Mouse (Mus musculus): ENCODE data around the gene Dnaaf3. TPM values are rescaled to one million over a fixed set of nuclear protein-coding genes. Genes with fewer than 3 reads are reported as not detected.
"Not testable (repeated sequence)": the region's sequence is repeated elsewhere in the genome, so short reads cannot be mapped to it uniquely, and the experiment has no call there.

The Dnaaf3 gene
- 1.0 and 1.5 TPM in 2 replicates for polyA plus RNA-seq (2014; fragmentation: Nextera tagmentation; extraction: Ambion mirVana)

GRCm38 (mm10) chr7:4532005-4532729 lies at the start of gene Dnaaf3:
Gene Dnaaf3, minus strand, starts transcription at chr7:4532453.
- Histone ChIP-seq H3K9me3 (ENCODE audit: control insufficient read depth, low read length) (no peaks in the 10 kb centered on the region), H3K4me2 (replicated peaks) (peak within 1 kb of the TSS; percentile 46), H3K9ac (no peak within 1 kb of the TSS; the same call in 1 of the 2 replicates), H3K4me3 (replicated peaks; ENCODE audit: low read length) (peak within 1 kb of the TSS; percentile 22), H3K27me3 (ENCODE audit: control insufficient read depth, insufficient read depth, low read length) (peaks cover 11% of the 10 kb centered on the region), H3K27ac (no peak within 1 kb of the TSS), H3K36me3 (replicated peaks; ENCODE audit: control insufficient read depth, insufficient read depth) (0 out of 2 replicates have a peak, but pooled peaks cover 1% of the 10 kb centered on the region), H3K4me1 (replicated peaks; ENCODE audit: control insufficient read depth, insufficient read depth, low read length) (peaks cover 5% of the 10 kb centered on the region; the same call in 1 of the 2 replicates)
- WGBS: 4% methylated on average over 28 of the region's 28 CpGs
- ATAC-seq (ENCODE audit: low FRiP score) (peak; percentile 68), DNase-seq (ENCODE audit: low spot score) (peak; percentile 57)

- not testable (repeated sequence) for H3K4me1 ChIP-seq (replicated peaks; ENCODE audit: control insufficient read depth, insufficient read depth, low read length); H3K36me3 ChIP-seq (replicated peaks; ENCODE audit: control insufficient read depth, insufficient read depth); H3K27ac ChIP-seq; H3K9ac ChIP-seq; H3K4me3 ChIP-seq (replicated peaks; ENCODE audit: low read length); H3K27me3 ChIP-seq (ENCODE audit: control insufficient read depth, insufficient read depth, low read length); DNase-seq (ENCODE audit: low spot score); H3K4me2 ChIP-seq (replicated peaks); H3K9me3 ChIP-seq (ENCODE audit: control insufficient read depth, low read length); ATAC-seq (ENCODE audit: low FRiP score)
- 86% methylated on average over 3 of the region's 3 CpGs for WGBS
Measured at GRCm38 (mm10) chr7:4581481-4581880, 49.2 kb upstream of the Dnaaf3 start.

GRCm38 (mm10) chr7:4572361-4572760 lies 40.1 kb upstream of the Dnaaf3 start:
- WGBS: 72% methylated on average over 2 of the region's 2 CpGs
- not testable (repeated sequence) for H3K4me2 ChIP-seq (replicated peaks); H3K9me3 ChIP-seq (ENCODE audit: control insufficient read depth, low read length); H3K27ac ChIP-seq; H3K9ac ChIP-seq; H3K4me3 ChIP-seq (replicated peaks; ENCODE audit: low read length); H3K27me3 ChIP-seq (ENCODE audit: control insufficient read depth, insufficient read depth, low read length); H3K36me3 ChIP-seq (replicated peaks; ENCODE audit: control insufficient read depth, insufficient read depth); DNase-seq (ENCODE audit: low spot score); ATAC-seq (ENCODE audit: low FRiP score); H3K4me1 ChIP-seq (replicated peaks; ENCODE audit: control insufficient read depth, insufficient read depth, low read length)

- ATAC-seq (ENCODE audit: low FRiP score): no peak
- no peak overlapping the region for H3K27ac ChIP-seq
- no peak overlapping the region for H3K9ac ChIP-seq
- H3K27me3 ChIP-seq (ENCODE audit: control insufficient read depth, insufficient read depth, low read length): no peaks in the 10 kb centered on the region
- 97% methylated on average over 3 of the region's 3 CpGs for WGBS
- no peaks in the 10 kb centered on the region for H3K9me3 ChIP-seq (ENCODE audit: control insufficient read depth, low read length)
- DNase-seq (ENCODE audit: low spot score): no peak
- H3K4me1 ChIP-seq (replicated peaks; ENCODE audit: control insufficient read depth, insufficient read depth, low read length): no peaks in the 10 kb centered on the region
- H3K4me2 ChIP-seq (replicated peaks): no peak overlapping the region
- no peaks in the 10 kb centered on the region for H3K36me3 ChIP-seq (replicated peaks; ENCODE audit: control insufficient read depth, insufficient read depth)
- H3K4me3 ChIP-seq (replicated peaks; ENCODE audit: low read length): no peak overlapping the region
Measured at GRCm38 (mm10) chr7:4562660-4563059, 30.4 kb upstream of the Dnaaf3 start.

- Histone ChIP-seq H3K27ac (peak overlapping the region; percentile 55), H3K9me3 (ENCODE audit: control insufficient read depth, low read length) (no peaks in the 10 kb centered on the region), H3K36me3 (replicated peaks; ENCODE audit: control insufficient read depth, insufficient read depth) (no peaks in the 10 kb centered on the region), H3K27me3 (ENCODE audit: control insufficient read depth, insufficient read depth, low read length) (no peaks in the 10 kb centered on the region), H3K4me2 (replicated peaks) (peak overlapping the region; percentile 39), H3K4me3 (replicated peaks; ENCODE audit: low read length) (peak overlapping the region; percentile 15; the same call in 1 of the 2 replicates), H3K4me1 (replicated peaks; ENCODE audit: control insufficient read depth, insufficient read depth, low read length) (0 out of 2 replicates have a peak, but pooled peaks cover 2% of the 10 kb centered on the region), H3K9ac (peak overlapping the region; percentile 50)
- no peak for DNase-seq (ENCODE audit: low spot score)
- 76% methylated on average over 6 of the region's 6 CpGs for WGBS
- ATAC-seq (ENCODE audit: low FRiP score): peak; percentile 29; the same call in 1 of the 2 replicates
Measured at GRCm38 (mm10) chr7:4557167-4557560, 24.9 kb upstream of the Dnaaf3 start.

GRCm38 (mm10) chr7:4556256-4557166 lies 24.3 kb upstream of the Dnaaf3 start:
- H3K36me3 ChIP-seq (replicated peaks; ENCODE audit: control insufficient read depth, insufficient read depth): no peaks in the 10 kb centered on the region
- 0 out of 2 replicates have a peak, but pooled peaks cover 2% of the 10 kb centered on the region for H3K4me1 ChIP-seq (replicated peaks; ENCODE audit: control insufficient read depth, insufficient read depth, low read length)
- no peaks in the 10 kb centered on the region for H3K27me3 ChIP-seq (ENCODE audit: control insufficient read depth, insufficient read depth, low read length)
- peak overlapping the region; percentile 55 for H3K27ac ChIP-seq
- peak overlapping the region; percentile 15 for H3K4me3 ChIP-seq (replicated peaks; ENCODE audit: low read length)
- H3K9ac ChIP-seq: peak overlapping the region; percentile 50
- DNase-seq (ENCODE audit: low spot score): peak; percentile 93
- peak; percentile 97 for ATAC-seq (ENCODE audit: low FRiP score)
- H3K9me3 ChIP-seq (ENCODE audit: control insufficient read depth, low read length): no peaks in the 10 kb centered on the region
- 20% methylated on average over 15 of the region's 15 CpGs for WGBS
- H3K4me2 ChIP-seq (replicated peaks): peak overlapping the region; percentile 39

- peak; percentile 87 for ATAC-seq (ENCODE audit: low FRiP score)
- Histone ChIP-seq H3K36me3 (replicated peaks; ENCODE audit: control insufficient read depth, insufficient read depth) (peaks cover 12% of the 10 kb centered on the region), H3K27ac (peak within 1 kb of the TSS; percentile 93), H3K4me3 (replicated peaks; ENCODE audit: low read length) (peak within 1 kb of the TSS; percentile 62), H3K9me3 (ENCODE audit: control insufficient read depth, low read length) (no peaks in the 10 kb centered on the region), H3K4me2 (replicated peaks) (peak within 1 kb of the TSS; percentile 71), H3K9ac (peak within 1 kb of the TSS; percentile 80), H3K4me1 (replicated peaks; ENCODE audit: control insufficient read depth, insufficient read depth, low read length) (peaks cover 15% of the 10 kb centered on the region), H3K27me3 (ENCODE audit: control insufficient read depth, insufficient read depth, low read length) (no peaks in the 10 kb centered on the region)
- DNase-seq (ENCODE audit: low spot score): peak; percentile 83
- WGBS: 4% methylated on average over 33 of the region's 33 CpGs
Measured at GRCm38 (mm10) chr7:4547221-4547641, 15.0 kb upstream of the Dnaaf3 start, which contains the start of gene Syt5. Gene Syt5, minus strand, starts transcription at chr7:4547541.

GRCm38 (mm10) chr7:4546591-4547131 lies 14.4 kb upstream of the Dnaaf3 start:
- DNase-seq (ENCODE audit: low spot score) (peak; percentile 92), ATAC-seq (ENCODE audit: low FRiP score) (peak; percentile 91)
- Histone ChIP-seq H3K4me1 (replicated peaks; ENCODE audit: control insufficient read depth, insufficient read depth, low read length) (peaks cover 15% of the 10 kb centered on the region), H3K36me3 (replicated peaks; ENCODE audit: control insufficient read depth, insufficient read depth) (peaks cover 18% of the 10 kb centered on the region), H3K4me2 (replicated peaks) (peak overlapping the region; percentile 71), H3K9ac (peak overlapping the region; percentile 80), H3K4me3 (replicated peaks; ENCODE audit: low read length) (peak overlapping the region; percentile 62), H3K27ac (peak overlapping the region; percentile 93), H3K9me3 (ENCODE audit: control insufficient read depth, low read length) (no peaks in the 10 kb centered on the region), H3K27me3 (ENCODE audit: control insufficient read depth, insufficient read depth, low read length) (no peaks in the 10 kb centered on the region)
- WGBS: under 1% methylated on average over 26 of the region's 26 CpGs
